Mouse (Mus musculus): ENCODE measurements at regions not wholly inside any gene's neighbourhood (a gene's known extent, or its start where the extent isn't known, plus 50 kb on each side); places are given as distances from the start of the nearest gene placed in this dataset. TPM values are rescaled to one million over a fixed set of nuclear protein-coding genes. Genes with fewer than 3 reads are reported as not detected.
A peak's percentile ranks its signal among the peaks of the same experiment; 100 is the strongest.
"Not testable (repeated sequence)": the region's sequence is repeated elsewhere in the genome, so short reads cannot be mapped to it uniquely, and the experiment has no call there.

- not testable (repeated sequence) for H3K4me1 ChIP-seq (replicated peaks); H3K27me3 ChIP-seq; H3K36me3 ChIP-seq; H3K9me3 ChIP-seq; H3K27ac ChIP-seq (replicated peaks); H3K4me3 ChIP-seq; H3K9ac ChIP-seq; ATAC-seq (ENCODE audit: low read depth); H3K4me2 ChIP-seq
- 73% methylated on average over 9 of the region's 9 CpGs for WGBS
Measured at GRCm38 (mm10) chr16:65432046-65432445, 88.3 kb upstream of the Pou1f1 start.

GRCm38 (mm10) chr16:65436076-65436475 is 84.2 kb upstream of the Pou1f1 start:
- Histone ChIP-seq H3K9me3 (no peaks in the 10 kb centered on the region), H3K27me3 (no peaks in the 10 kb centered on the region), H3K4me3 (no peak overlapping the region), H3K27ac (replicated peaks) (no peak overlapping the region), H3K4me2 (no peak overlapping the region), H3K36me3 (no peaks in the 10 kb centered on the region), H3K9ac (no peak overlapping the region), H3K4me1 (replicated peaks) (no peaks in the 10 kb centered on the region)
- 54% methylated on average over 2 of the region's 2 CpGs for WGBS
- no peak for ATAC-seq (ENCODE audit: low read depth)

DNA sequence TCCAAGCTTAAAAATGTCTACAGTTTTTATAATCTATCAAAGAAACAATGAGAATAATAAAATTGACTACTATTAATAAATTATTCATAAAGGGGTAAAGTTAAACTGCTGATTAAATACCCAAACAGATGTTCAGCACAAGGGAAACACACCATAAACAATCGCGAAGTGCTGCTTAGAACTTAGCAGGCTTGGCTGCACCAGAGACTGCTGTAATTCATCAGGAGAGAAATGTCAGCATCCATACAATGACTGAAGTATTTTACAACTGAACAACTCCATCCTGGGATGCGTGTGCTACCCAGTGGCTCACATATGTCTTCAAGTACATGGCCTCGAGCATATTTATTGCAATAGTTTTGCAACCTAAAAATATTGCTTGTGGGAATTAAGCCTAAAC is 78.4 kb upstream of the Pou1f1 start:
- 25% methylated on average over 4 of the region's 4 CpGs for WGBS
- H3K4me3 ChIP-seq: no peak overlapping the region
- H3K36me3 ChIP-seq: no peaks in the 10 kb centered on the region
- no peak overlapping the region for H3K4me2 ChIP-seq
- H3K27ac ChIP-seq (replicated peaks): no peak overlapping the region
- H3K4me1 ChIP-seq (replicated peaks): peaks cover 2% of the 10 kb centered on the region; the same call in 1 of the 2 replicates
- H3K9me3 ChIP-seq: no peaks in the 10 kb centered on the region
- peak; percentile 56; the same call in 1 of the 2 replicates for ATAC-seq (ENCODE audit: low read depth)
- H3K27me3 ChIP-seq: no peaks in the 10 kb centered on the region
- no peak overlapping the region for H3K9ac ChIP-seq

GRCm38 (mm10) chr16:65448810-65449209 is 71.5 kb upstream of the Pou1f1 start:
- no peak overlapping the region for H3K9ac ChIP-seq
- H3K9me3 ChIP-seq: no peaks in the 10 kb centered on the region
- 77% methylated on average over 3 of the region's 3 CpGs for WGBS
- H3K4me1 ChIP-seq (replicated peaks): no peaks in the 10 kb centered on the region
- no peaks in the 10 kb centered on the region for H3K36me3 ChIP-seq
- ATAC-seq (ENCODE audit: low read depth): no peak
- no peak overlapping the region for H3K27ac ChIP-seq (replicated peaks)
- no peaks in the 10 kb centered on the region for H3K27me3 ChIP-seq
- H3K4me3 ChIP-seq: no peak overlapping the region
- H3K4me2 ChIP-seq: no peak overlapping the region

DNA sequence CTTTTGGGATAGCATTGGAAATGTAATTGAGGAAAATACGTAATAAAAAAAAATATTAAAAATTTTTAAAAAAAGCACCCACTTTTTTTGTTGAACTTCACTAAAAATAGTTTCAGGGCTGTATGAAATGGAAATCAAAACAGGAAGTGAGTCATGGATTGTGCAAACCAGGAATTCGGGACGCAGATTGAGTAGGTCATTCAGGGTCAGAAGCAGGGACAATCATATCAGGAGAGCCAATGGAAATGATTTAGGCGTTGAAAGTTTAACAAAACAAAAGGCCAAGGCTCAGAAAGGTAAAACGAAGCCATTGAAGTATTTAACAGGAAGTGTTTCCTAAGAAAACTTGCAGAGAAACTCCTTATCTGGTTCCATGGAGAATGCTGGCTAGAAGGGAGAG is 69.6 kb upstream of the Pou1f1 start:
- no peaks in the 10 kb centered on the region for H3K27me3 ChIP-seq
- no peak overlapping the region for H3K4me2 ChIP-seq
- H3K9me3 ChIP-seq: no peaks in the 10 kb centered on the region
- WGBS: 78% methylated on average over 5 of the region's 5 CpGs
- no peak for ATAC-seq (ENCODE audit: low read depth)
- no peaks in the 10 kb centered on the region for H3K36me3 ChIP-seq
- H3K27ac ChIP-seq (replicated peaks): no peak overlapping the region
- no peak overlapping the region for H3K9ac ChIP-seq
- H3K4me3 ChIP-seq: no peak overlapping the region
- no peaks in the 10 kb centered on the region for H3K4me1 ChIP-seq (replicated peaks)

- Histone ChIP-seq H3K27ac (replicated peaks) (no peak overlapping the region), H3K4me2 (no peak overlapping the region), H3K36me3 (no peaks in the 10 kb centered on the region), H3K27me3 (no peaks in the 10 kb centered on the region), H3K9ac (no peak overlapping the region), H3K4me3 (no peak overlapping the region), H3K4me1 (replicated peaks) (no peaks in the 10 kb centered on the region), H3K9me3 (no peaks in the 10 kb centered on the region)
- ATAC-seq (ENCODE audit: low read depth): no peak
- WGBS: 98% methylated on average over 3 of the region's 3 CpGs
Measured at GRCm38 (mm10) chr16:65451885-65452284, 68.4 kb upstream of the Pou1f1 start.

- not testable (repeated sequence) for H3K9me3 ChIP-seq; H3K4me2 ChIP-seq; H3K27me3 ChIP-seq; H3K4me3 ChIP-seq; ATAC-seq (ENCODE audit: low read depth); H3K27ac ChIP-seq (replicated peaks); H3K36me3 ChIP-seq; H3K9ac ChIP-seq; H3K4me1 ChIP-seq (replicated peaks)
- 53% methylated on average over 1 of the region's 3 CpGs for whole genome bisulfite sequencing
Measured at GRCm38 (mm10) chr16:65456948-65457347, 63.4 kb upstream of the Pou1f1 start.

DNA sequence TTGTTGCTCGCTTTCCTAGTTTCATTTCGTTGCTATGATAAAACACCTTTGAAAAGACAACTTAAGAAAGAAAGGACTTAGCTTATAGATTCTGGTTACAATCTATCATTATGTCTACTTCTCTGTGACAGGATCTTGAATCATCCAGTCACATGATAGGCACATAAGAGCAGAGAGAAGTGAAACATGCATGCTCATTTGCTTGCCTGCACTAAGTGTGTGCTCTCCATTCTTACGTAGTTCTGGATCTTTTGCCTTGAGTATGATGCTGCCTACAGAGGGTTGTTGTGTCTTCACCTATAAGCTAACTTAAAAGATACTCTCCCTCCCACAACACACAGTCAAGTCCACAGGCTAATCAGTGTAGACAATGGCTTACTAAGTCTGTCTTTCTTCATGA is 62.1 kb upstream of the Pou1f1 start:
- Histone ChIP-seq H3K4me2 (no peak overlapping the region), H3K27me3 (no peaks in the 10 kb centered on the region), H3K9ac (no peak overlapping the region), H3K4me1 (replicated peaks) (no peaks in the 10 kb centered on the region), H3K36me3 (no peaks in the 10 kb centered on the region), H3K9me3 (no peaks in the 10 kb centered on the region), H3K4me3 (no peak overlapping the region), H3K27ac (replicated peaks) (no peak overlapping the region)
- 95% methylated on average over 3 of the region's 3 CpGs for WGBS
- ATAC-seq (ENCODE audit: low read depth): no peak

DNA sequence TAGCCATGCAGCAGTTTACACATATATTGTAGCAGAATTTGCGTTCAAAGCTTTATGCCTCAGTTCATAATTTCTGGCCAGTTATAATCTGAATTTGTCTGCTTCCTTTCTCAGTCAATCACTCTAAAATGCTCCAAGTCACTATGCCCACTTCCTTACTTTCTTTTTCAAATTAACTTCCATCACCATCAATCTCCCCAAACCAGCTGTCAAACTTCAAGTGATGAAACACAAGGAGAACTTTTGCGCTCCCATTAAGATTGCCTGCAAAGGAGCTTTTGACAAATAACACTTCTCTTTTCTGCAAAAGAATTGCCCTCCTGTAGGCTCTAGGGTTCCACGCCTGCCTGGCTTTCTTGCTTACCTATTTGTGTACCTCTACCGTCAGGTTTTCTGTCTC is 50.6 kb upstream of the Pou1f1 start:
- 75% methylated on average over 4 of the region's 4 CpGs for WGBS
- Histone ChIP-seq H3K4me2 (no peak overlapping the region), H3K36me3 (no peaks in the 10 kb centered on the region), H3K9me3 (no peaks in the 10 kb centered on the region), H3K9ac (no peak overlapping the region), H3K4me3 (no peak overlapping the region), H3K27me3 (no peaks in the 10 kb centered on the region), H3K27ac (replicated peaks) (no peak overlapping the region), H3K4me1 (replicated peaks) (no peaks in the 10 kb centered on the region)
- no peak for ATAC-seq (ENCODE audit: low read depth)

Small RNA genes lying in the stretch of these regions (microRNA-seq; reads per million reads assigned to microRNA genes)
- gene Gm23659: not detected
